Mouse (Mus musculus) cerebellum, adult 2 months (tissue): ENCODE results near the gene Fxyd1.

Source experiments
- CTCF ChIP-seq: fragments of 200-500 bp; IDR thresholded peaks from 2 replicates; pipeline ENCODE4 v1.5.1; 2011; ENCODE audit warnings: low read depth, mild to moderate bottlenecking, control low read depth, low read length, moderate library complexity, borderline replicate concordance; ENCODE audit not compliant: insufficient read depth
- POLR2A ChIP-seq: fragments of 200-500 bp; IDR thresholded peaks from 2 replicates; pipeline ENCODE4 v1.6.1; 2011; ENCODE audit warnings: low read length, control low read depth, borderline replicate concordance; ENCODE audit not compliant: insufficient read depth

DNA sequence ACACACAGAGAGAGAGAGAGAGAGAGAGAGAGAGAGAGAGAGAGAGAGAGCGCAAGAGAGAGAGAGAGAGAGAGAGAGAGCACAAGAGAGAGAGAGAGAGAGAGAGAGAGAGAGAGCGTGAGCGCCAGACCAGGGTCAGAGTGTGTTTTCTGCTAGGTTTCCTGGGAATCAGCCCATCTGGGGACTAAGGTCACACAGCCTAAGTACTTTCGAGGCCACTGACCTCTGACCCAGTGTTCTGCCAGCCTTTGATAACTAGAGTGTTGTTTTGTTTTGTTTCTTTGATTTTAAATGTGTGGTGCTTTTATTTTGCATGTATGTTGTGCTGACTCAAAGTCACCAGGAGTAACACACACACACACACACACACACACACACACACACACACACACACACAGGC, 1.1 kb downstream of the Fxyd1 start:
- no peak for TF ChIP-seq CTCF
- TF ChIP-seq POLR2A: no peak
